Mouse (Mus musculus) fibroblast of lung, adult 2 months (primary cell): Measurements from ENCODE around the gene Adpgk.

Source experiments
- DNase-seq: peaks from one replicate; pipeline ENCODE4 v3.0.0-alpha.2; 2011; ENCODE audit warnings: low read depth

Adpgk gene

GRCm38 (mm10) chr9:59290957-59291687 lies at the start of gene Adpgk:
Gene Adpgk (plus strand): TSS chr9:59291558.
- DNase-seq, result peak; percentile 98

DNA sequence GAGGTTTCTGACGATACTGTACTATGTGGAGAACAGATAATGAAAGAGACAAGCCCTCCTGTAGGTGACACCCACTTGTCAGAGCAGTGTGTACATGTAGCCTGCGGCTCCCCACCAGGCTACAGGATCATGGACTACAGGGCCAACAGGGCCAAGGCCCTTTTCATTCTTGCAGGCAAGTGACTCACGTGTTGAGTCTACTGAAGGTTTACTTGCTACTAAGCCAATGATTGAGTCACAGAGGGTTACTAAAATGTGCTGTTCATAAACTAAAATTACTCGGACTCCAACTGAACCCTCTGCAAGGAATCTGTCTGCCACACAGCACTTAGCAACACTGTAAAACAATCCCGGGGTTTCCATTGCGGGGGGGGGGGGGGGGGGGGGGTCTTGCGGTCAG lies 46.2 kb upstream of the Adpgk start:
- DNase-seq, result peak; percentile 77

DNA sequence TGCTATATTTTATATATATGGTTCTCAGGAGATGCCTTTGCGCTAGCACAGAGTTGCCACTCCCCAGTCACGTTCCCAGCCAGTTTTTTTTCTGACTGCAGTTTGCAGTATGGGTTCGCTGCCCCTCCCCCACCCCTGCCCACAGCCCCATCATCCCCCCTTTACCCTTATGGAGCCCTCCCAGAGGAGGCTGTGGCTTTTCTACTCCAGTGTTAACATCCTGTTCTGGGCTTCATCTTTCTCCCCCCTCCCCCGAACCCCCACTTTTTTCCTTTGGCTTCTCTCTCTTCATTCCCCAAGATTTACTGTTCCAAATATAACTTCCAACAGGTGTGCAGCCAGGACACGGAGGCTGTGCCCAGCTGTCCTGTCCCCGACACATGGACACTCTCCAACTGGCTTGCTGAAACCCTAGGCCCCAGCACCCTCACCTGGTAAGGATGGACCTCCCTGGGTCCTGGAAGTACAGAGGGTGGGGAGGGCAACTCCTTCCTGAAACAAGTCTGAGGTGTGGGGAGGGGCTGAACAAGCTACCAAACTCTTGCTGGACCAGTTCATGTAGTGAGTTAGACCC lies 44.8 kb upstream of the Adpgk start:
- DNase-seq, result no peak

DNA sequence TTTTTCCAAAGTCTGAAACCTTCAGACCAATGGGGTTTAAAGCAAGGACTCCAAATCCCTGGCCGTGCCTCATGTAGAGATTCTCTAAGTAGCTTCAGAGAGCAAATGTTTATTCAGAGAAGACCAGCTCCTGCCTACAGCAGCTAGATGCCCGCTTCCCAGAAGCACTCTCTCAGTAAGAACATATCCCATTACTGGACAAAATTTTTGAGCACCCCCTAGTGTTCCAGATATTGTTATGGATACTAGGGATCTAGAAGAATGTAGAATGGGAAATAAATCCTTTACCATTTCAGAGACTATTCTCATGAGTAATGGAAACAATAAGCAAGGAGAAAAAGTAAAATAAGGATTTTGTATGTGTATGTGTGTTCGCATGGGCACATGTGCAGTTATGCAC lies 42.0 kb upstream of the Adpgk start:
- DNase-seq, result no peak

DNA sequence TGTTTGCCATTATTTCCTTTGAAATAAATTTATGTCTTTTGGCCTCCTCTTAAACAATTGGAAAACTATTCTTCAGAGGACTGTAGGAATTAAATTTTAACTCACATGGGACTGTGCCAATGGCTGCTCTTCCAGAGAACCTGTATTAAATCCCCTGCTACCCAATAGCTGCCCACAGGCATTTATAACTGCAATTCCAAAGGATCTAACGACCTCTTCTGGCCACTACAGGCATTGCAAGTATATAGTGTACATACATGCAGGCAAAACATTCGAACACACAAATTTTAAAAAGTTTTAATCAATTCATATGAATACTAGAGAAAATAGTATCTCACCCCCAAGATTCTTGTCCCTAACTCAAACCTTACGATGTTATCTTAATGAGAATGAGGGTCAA lies 41.1 kb upstream of the Adpgk start:
- no peak for DNase-seq

DNA sequence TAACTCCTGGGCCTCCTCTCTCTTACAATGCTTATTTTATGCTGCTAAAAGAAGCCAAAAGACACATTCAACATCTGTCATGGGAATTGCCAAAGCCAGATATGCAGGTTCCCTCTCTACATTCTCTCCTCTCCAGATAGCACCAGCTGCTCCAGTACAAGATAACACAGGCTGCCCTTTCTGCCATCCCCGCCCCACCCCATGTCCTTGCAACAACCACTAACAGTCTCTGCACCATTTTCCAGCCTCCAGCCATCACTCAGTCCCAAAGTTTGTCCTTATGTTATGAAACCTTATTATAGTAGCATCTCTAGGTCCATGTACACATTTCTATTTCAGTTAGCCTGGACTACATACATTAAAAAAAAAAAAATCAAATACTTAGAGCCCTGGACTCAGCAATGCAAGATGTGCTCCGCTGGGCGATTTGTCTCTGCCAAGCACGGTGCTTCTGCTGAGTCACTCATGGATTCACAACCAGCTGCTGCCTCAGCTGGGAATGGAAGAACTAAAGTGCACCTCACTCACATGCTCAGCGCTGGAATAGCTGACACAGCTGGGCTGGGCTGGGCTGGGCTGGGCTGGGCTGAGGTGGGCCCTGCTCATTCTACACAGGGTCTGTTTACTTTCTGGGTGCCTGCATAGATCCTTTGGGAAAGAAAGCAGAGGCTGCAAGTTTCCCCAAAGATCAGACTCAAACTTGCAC lies 36.5 kb upstream of the Adpgk start:
- no peak for DNase-seq

- DNase-seq, result peak; percentile 15
Observed at GRCm38 (mm10) chr9:59259806-59260454, 31.4 kb upstream of the Adpgk start.

GRCm38 (mm10) chr9:59266332-59266731 lies 25.0 kb upstream of the Adpgk start:
- DNase-seq, result no peak

DNA sequence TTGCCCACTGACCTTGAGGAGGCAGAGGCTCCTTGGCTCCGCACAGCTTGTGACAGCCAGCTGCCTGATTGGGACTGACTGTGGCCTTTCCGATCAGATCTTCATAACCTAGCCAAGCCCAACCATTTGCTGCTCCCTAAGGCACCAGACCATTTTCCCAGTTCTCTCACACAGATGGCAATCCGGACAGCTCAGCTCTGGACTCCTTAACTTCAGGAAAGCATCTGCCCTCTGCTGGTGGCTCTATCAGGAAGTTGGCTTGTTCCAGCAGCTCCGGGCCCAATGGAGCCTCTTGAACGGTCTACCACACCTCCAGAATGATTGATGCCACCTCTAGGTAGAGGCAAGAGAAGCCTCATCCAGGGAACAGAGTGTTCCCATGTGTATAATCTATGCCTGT lies 21.6 kb upstream of the Adpgk start:
- DNase-seq, result peak; percentile 67

DNA sequence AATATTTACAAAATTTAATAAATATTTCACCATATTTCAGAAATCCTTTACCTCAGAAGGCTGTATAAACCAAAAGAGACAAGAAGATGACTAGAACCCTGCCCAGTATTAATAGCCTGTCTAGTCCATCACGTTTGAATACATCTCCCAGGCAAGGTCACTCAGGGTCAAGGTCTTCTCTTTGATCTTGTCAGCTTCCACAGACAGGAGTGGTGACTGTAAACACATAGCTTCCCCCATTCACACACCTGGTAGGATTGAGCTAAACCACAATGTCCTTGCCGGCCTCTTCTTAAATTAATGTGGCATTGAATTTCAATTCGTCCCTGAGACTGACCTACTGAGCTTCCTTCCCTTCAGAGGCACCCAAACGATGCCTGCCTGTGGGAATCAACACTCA lies 20.3 kb upstream of the Adpgk start:
- no peak for DNase-seq

- DNase-seq, result no peak
Observed at GRCm38 (mm10) chr9:59271711-59272110, 19.6 kb upstream of the Adpgk start.

GRCm38 (mm10) chr9:59273199-59273598 lies 18.2 kb upstream of the Adpgk start:
- no peak for DNase-seq

- no peak for DNase-seq
Observed at GRCm38 (mm10) chr9:59274846-59275455, 16.4 kb upstream of the Adpgk start.

GRCm38 (mm10) chr9:59278199-59278598 lies 13.2 kb upstream of the Adpgk start:
- no peak for DNase-seq

- DNase-seq, result no peak
Observed at GRCm38 (mm10) chr9:59278694-59279093, 12.7 kb upstream of the Adpgk start.

DNA sequence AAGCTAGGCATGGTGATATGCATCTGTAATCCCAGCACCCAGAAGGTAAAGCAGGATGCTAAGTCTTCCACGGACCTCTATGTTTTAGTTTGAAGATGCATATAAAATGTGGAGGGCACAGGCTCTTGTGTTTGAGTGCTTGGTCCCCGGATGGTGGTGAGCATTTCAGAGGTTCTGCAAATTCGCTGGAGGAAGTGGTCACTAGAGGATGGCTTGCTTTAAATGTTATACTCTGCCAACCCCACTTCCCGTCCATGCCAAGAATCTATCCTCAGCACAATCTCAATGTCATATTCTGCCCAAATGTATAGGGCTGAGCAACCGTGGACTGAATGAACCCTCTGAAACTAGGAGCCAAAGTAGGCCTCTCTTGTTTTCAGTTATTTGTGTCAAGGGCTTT lies 10.5 kb upstream of the Adpgk start:
- no peak for DNase-seq

GRCm38 (mm10) chr9:59281871-59282682 lies 9.3 kb upstream of the Adpgk start:
- DNase-seq, result no peak

- no peak for DNase-seq
Observed at GRCm38 (mm10) chr9:59282683-59282986, 8.7 kb upstream of the Adpgk start.

GRCm38 (mm10) chr9:59285614-59286013 lies 5.7 kb upstream of the Adpgk start:
- no peak for DNase-seq

- no peak for DNase-seq
Observed at GRCm38 (mm10) chr9:59288058-59288457, 3.3 kb upstream of the Adpgk start.

DNA sequence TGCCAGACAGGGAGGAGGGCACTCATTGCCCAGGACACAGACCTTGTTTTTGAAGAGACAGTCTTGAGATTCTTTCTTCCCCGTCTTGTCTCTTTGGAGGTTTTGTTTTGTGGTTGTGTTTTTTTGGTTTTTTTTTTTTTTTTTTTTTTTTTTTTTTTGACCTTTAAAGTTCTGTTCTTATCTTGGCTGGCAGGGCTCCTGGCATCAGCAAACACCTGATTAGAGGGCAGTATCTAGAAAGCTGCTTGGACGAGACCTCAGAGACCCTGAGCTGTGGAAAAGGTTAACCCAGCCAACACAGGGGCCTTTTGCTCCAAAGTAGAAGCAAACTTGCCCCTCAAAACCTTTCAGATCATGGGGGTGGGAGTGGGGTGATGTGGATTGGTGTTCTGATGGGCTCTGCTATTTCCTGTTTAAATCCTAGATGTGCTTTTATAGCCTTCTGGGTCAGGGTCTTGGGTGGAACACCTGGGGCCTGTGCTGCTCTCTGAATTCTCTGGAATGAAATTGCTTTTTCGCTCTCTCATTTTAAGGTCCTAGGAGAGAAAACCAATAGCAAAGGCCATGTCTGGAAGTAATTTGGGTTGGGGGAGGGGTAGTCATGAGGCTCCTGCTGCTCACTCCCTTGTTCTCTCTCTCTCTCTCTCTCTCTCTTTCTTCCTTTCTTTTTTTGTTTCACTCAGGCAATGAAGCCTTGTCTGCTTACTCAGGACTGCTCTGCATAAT lies 2.5 kb upstream of the Adpgk start:
- DNase-seq, result no peak
